Mouse (Mus musculus) forebrain, embryonic 13.5 days (tissue): ENCODE measurements at regions not wholly inside any gene's neighbourhood (a gene's known extent, or its start where the extent isn't known, plus 50 kb on each side); places are given as distances from the start of the nearest gene placed in this dataset.
A peak's percentile ranks its signal among the peaks of the same experiment; 100 is the strongest.

Source experiments
- ATAC-seq: fragments of 200-750 bp; cut with Nextera tagmentation; 2 replicates; pipeline ENCODE4 v1.8.0; 2017
- H3K27ac ChIP-seq: fragments of 300-500 bp; sonication (generic); 2 replicates; pipeline ENCODE4 v1.5.1; 2015; ENCODE audit warnings: inconsistent platforms, mild to moderate bottlenecking, moderate library complexity
- H3K27me3 ChIP-seq: fragments of 300-500 bp; sonication (generic); 2 replicates; pipeline ENCODE4 v1.6.1; 2015; ENCODE audit warnings: mild to moderate bottlenecking, inconsistent platforms
- H3K36me3 ChIP-seq: fragments of 300-500 bp; sonication (generic); 2 replicates; pipeline ENCODE4 v1.6.1; 2015; ENCODE audit warnings: mild to moderate bottlenecking, inconsistent platforms; ENCODE audit not compliant: poor library complexity, severe bottlenecking
- H3K4me1 ChIP-seq: fragments of 300-500 bp; sonication (generic); 2 replicates; pipeline ENCODE4 v1.6.1; 2015; ENCODE audit warnings: inconsistent platforms
- H3K4me2 ChIP-seq: fragments of 300-500 bp; sonication (generic); 2 replicates; pipeline ENCODE4 v1.6.1; 2015; ENCODE audit warnings: inconsistent platforms, mild to moderate bottlenecking, moderate library complexity
- H3K4me3 ChIP-seq: fragments of 300-500 bp; sonication (generic); 2 replicates; pipeline ENCODE4 v1.5.1; 2015; ENCODE audit warnings: mild to moderate bottlenecking, inconsistent platforms
- H3K9ac ChIP-seq: fragments of 300-500 bp; sonication (generic); 2 replicates; pipeline ENCODE4 v1.6.1; 2015; ENCODE audit warnings: mild to moderate bottlenecking, inconsistent platforms
- H3K9me3 ChIP-seq: fragments of 300-500 bp; sonication (generic); replicated peaks from 2 replicates; pipeline ENCODE4 v1.6.1; 2016; ENCODE audit warnings: inconsistent platforms
- WGBS: fragments of 180-500 bp; shearing (Covaris S2); methylation state at CpG from one replicate; pipeline ENCODE4 v1.1.7; 2015; 5-methylcytosine and 5-hydroxymethylcytosine counted together

DNA sequence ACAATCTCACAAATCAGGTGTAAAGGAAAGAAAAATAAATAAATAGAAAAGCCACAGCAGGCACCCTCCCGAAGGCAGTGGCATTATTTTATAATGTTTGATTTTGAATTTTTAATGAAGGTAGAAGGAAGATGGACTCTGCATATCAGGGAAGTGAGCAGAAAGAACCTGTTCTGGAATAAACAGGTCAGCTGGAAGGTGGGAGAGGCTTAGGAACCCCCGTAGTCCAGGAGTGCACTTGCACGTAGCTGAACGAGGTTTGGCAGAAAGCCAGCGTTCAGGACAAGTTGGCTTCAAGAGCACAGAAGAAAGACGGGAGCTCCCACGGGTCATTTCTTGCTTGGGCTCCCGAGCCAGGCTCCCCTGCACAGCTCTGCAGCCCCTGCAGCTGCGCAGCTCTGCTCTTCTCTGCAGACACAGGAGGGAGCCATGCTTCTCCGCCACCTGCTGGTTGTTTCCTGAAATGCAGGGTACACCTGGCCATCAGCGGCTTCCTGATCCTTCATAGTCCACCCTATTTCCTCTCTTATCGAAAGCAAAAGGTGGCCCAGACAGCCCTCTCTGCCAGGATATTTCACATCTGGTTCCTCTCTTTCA, 84.4 kb upstream of the Bace2 start:
- Histone ChIP-seq H3K4me3 (peak overlapping the region; percentile 15; the same call in 1 of the 2 replicates), H3K9ac (peak overlapping the region; percentile 49; the same call in 1 of the 2 replicates), H3K27ac (no peak overlapping the region), H3K4me2 (peak overlapping the region; percentile 55), H3K27me3 (no peaks in the 10 kb centered on the region), H3K36me3 (no peaks in the 10 kb centered on the region), H3K4me1 (peaks cover 2% of the 10 kb centered on the region; the same call in 1 of the 2 replicates), H3K9me3 (no peaks in the 10 kb centered on the region)
- 9% methylated on average over 12 of the region's 12 CpGs for WGBS
- ATAC-seq: peak; percentile 95

- ATAC-seq: no peak
- no peak overlapping the region for H3K9ac ChIP-seq
- WGBS: 71% methylated on average over 1 of the region's 1 CpGs
- no peak overlapping the region for H3K27ac ChIP-seq
- H3K4me3 ChIP-seq: no peak overlapping the region
- no peaks in the 10 kb centered on the region for H3K27me3 ChIP-seq
- peaks cover 7% of the 10 kb centered on the region for H3K4me1 ChIP-seq
- H3K36me3 ChIP-seq: no peaks in the 10 kb centered on the region
- H3K9me3 ChIP-seq: no peaks in the 10 kb centered on the region
- no peak overlapping the region for H3K4me2 ChIP-seq
Observed at GRCm38 (mm10) chr16:97278913-97279312, 77.6 kb upstream of the Bace2 start.

DNA sequence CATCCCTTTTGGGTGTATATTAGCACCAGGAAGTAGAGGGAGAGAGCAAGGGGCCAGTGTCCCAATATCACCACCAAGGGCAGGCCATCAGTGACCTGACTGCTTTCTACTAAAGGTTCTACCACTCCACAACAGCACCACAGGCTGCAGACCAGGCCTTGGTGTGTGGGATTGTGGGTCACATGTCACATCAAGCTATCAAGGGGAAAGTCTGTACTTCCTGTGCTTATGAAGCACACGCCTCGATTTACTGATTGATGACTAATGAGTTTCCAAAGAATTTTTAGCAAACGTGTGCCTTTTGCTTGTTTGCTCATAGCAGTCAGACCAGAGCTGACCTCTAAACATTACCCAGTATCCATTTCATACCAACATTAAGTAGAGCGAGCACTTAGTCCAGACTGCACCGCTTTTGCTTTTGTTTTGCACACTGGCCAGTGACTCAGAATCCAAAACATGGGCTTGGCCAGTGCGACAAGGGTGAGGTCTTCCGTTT, 74.9 kb upstream of the Bace2 start:
- Histone ChIP-seq H3K4me3 (no peak overlapping the region), H3K27ac (no peak overlapping the region), H3K36me3 (no peaks in the 10 kb centered on the region), H3K4me2 (no peak overlapping the region), H3K9ac (no peak overlapping the region), H3K9me3 (no peaks in the 10 kb centered on the region), H3K4me1 (peaks cover 10% of the 10 kb centered on the region), H3K27me3 (no peaks in the 10 kb centered on the region)
- ATAC-seq: no peak
- 93% methylated on average over 7 of the region's 7 CpGs for WGBS

GRCm38 (mm10) chr16:97282943-97283342, 73.6 kb upstream of the Bace2 start:
- no peak for ATAC-seq
- H3K4me1 ChIP-seq: peaks cover 15% of the 10 kb centered on the region
- no peaks in the 10 kb centered on the region for H3K27me3 ChIP-seq
- H3K27ac ChIP-seq: peak overlapping the region; percentile 31; the same call in 1 of the 2 replicates
- no peaks in the 10 kb centered on the region for H3K9me3 ChIP-seq
- no peak overlapping the region for H3K9ac ChIP-seq
- H3K4me2 ChIP-seq: no peak overlapping the region
- no peak overlapping the region for H3K4me3 ChIP-seq
- 38% methylated on average over 9 of the region's 9 CpGs for WGBS
- H3K36me3 ChIP-seq: no peaks in the 10 kb centered on the region

DNA sequence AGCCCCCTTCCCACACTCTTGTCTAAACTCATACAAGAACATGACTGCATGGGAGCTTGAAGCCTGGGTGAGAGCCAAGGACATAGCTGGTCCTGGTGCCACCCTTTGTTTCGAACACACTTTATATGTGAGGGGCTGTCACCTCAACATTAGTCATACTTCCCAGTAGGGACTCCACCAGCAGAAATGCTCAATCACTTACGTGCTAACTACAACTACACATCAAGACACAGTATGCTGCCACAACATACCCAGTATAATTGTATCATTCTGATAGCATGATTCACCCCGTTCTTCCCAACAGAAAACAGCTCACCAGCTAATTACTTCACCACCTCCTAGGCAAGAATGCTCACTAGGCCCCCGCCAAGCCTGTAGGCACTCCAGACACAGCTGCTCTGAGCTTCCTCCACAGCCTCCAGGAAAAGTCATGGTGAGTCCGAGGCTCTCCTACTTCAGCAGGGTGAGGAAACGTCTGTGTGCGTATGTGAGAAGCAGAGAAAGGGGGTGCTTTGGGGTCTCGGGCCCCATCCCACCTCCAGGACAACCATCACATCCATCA, 70.6 kb upstream of the Bace2 start:
- no peak overlapping the region for H3K4me2 ChIP-seq

GRCm38 (mm10) chr16:97286717-97287116, 69.8 kb upstream of the Bace2 start:
- no peak overlapping the region for H3K4me2 ChIP-seq
- no peak overlapping the region for H3K27ac ChIP-seq
- H3K9me3 ChIP-seq: no peaks in the 10 kb centered on the region
- H3K4me1 ChIP-seq: peaks cover 30% of the 10 kb centered on the region
- H3K36me3 ChIP-seq: no peaks in the 10 kb centered on the region
- ATAC-seq: 0 out of 2 replicates have a peak, but pooled peaks have one; percentile 16
- H3K27me3 ChIP-seq: no peaks in the 10 kb centered on the region
- 43% methylated on average over 3 of the region's 3 CpGs for WGBS
- H3K4me3 ChIP-seq: no peak overlapping the region
- no peak overlapping the region for H3K9ac ChIP-seq

More for the DNA sequence above, 70.6 kb upstream of the Bace2 start:
- Histone ChIP-seq H3K27ac (no peak overlapping the region), H3K4me3 (no peak overlapping the region), H3K36me3 (no peaks in the 10 kb centered on the region), H3K9me3 (no peaks in the 10 kb centered on the region), H3K27me3 (no peaks in the 10 kb centered on the region), H3K9ac (no peak overlapping the region), H3K4me1 (peaks cover 30% of the 10 kb centered on the region)
- WGBS: 88% methylated on average over 8 of the region's 8 CpGs
- ATAC-seq: no peak

DNA sequence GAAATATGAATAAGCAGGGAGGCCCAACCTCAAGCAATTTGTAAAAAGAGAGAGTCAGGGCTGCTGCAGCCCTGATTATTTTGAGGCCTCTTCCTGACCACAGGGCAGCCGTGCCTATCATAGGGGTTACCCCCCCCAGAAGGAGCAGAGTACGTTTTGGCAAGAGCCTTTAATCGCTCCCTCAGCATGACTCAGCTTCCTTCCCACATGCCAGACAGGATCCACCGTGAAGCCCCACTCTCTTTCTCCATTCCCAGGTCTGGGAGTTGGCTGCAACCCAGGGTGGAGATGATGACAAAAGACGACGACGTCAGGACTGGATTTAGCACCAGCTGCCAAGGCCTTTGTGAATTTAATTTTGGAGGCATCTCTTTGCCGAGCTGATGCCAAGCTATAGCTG, 67.9 kb upstream of the Bace2 start:
- peaks cover 34% of the 10 kb centered on the region for H3K4me1 ChIP-seq
- peak overlapping the region; percentile 57 for H3K27ac ChIP-seq
- ATAC-seq: 0 out of 2 replicates have a peak, but pooled peaks have one; percentile 37
- no peaks in the 10 kb centered on the region for H3K9me3 ChIP-seq
- no peak overlapping the region for H3K4me2 ChIP-seq
- WGBS: 21% methylated on average over 8 of the region's 8 CpGs
- H3K9ac ChIP-seq: no peak overlapping the region
- no peaks in the 10 kb centered on the region for H3K27me3 ChIP-seq
- no peaks in the 10 kb centered on the region for H3K36me3 ChIP-seq
- H3K4me3 ChIP-seq: no peak overlapping the region

DNA sequence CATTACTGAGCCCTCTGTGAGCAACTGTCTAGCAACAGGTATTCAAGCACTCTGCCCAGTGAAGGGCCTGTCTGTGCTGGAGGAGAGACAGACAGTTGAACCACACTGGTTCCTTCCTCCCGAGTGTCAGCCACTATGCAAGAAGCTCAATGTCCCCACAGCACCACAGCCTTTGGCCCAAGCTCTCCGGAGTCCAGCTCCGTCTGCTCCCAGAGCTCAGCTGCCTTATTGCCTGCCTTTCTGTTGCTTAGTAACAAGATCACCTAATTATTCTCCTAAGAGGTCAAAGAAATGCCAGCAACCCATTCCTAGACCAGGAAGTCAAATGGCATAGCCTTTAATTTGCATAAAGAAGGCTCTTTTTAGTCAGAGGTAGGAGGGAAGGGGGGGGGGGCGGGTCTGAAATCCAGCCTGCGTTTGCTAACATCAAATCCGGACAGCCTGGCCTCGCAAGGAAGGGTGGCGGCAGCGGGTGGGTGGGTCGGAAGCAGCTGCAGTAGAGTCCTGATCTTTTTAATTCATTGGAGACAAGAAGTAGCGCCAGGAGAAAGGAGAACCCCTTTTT, 64.0 kb upstream of the Bace2 start:
- peak overlapping the region; percentile 49 for H3K4me2 ChIP-seq
- H3K27ac ChIP-seq: peak overlapping the region; percentile 25
- H3K9me3 ChIP-seq: no peaks in the 10 kb centered on the region
- H3K27me3 ChIP-seq: no peaks in the 10 kb centered on the region
- H3K4me3 ChIP-seq: peak overlapping the region; percentile 7; the same call in 1 of the 2 replicates
- H3K36me3 ChIP-seq: no peaks in the 10 kb centered on the region
- peaks cover 27% of the 10 kb centered on the region for H3K4me1 ChIP-seq
- 2% methylated on average over 11 of the region's 11 CpGs for WGBS
- peak; percentile 46; the same call in 1 of the 2 replicates for ATAC-seq
- H3K9ac ChIP-seq: 0 out of 2 replicates have a peak overlapping the region, but pooled peaks have one; percentile 2

DNA sequence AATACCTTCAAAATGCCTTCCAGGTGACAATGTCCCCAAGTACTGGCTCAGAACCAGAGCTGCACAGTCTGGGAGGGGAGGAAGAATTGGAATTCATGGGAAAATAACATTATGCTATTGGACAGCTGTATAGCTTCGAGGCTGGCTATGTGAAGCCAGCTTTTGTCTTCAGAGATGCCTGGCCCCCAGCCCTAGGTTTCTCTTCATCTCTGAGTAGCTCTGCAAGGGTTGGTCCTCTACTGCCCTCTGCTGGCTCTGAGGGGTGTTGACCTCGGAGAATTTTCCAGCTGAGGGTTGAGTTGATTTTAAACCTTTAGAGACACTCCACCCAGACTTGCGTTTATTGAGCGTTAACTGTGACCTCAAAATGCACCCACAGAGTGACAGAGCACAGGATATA, 63.3 kb upstream of the Bace2 start:
- Histone ChIP-seq H3K4me2 (peak overlapping the region; percentile 49), H3K27me3 (no peaks in the 10 kb centered on the region), H3K27ac (peak overlapping the region; percentile 25; the same call in 1 of the 2 replicates), H3K4me1 (peaks cover 22% of the 10 kb centered on the region), H3K9ac (0 out of 2 replicates have a peak overlapping the region, but pooled peaks have one; percentile 2), H3K9me3 (no peaks in the 10 kb centered on the region), H3K4me3 (peak overlapping the region; percentile 7; the same call in 1 of the 2 replicates), H3K36me3 (no peaks in the 10 kb centered on the region)
- 7% methylated on average over 4 of the region's 4 CpGs for WGBS
- ATAC-seq: peak; percentile 80

GRCm38 (mm10) chr16:97297140-97297539, 59.4 kb upstream of the Bace2 start:
- Histone ChIP-seq H3K9me3 (no peaks in the 10 kb centered on the region), H3K27ac (no peak overlapping the region), H3K36me3 (no peaks in the 10 kb centered on the region), H3K4me1 (peaks cover 10% of the 10 kb centered on the region), H3K4me3 (no peak overlapping the region), H3K27me3 (no peaks in the 10 kb centered on the region), H3K4me2 (no peak overlapping the region), H3K9ac (no peak overlapping the region)
- no peak for ATAC-seq
- 73% methylated on average over 3 of the region's 3 CpGs for WGBS

DNA sequence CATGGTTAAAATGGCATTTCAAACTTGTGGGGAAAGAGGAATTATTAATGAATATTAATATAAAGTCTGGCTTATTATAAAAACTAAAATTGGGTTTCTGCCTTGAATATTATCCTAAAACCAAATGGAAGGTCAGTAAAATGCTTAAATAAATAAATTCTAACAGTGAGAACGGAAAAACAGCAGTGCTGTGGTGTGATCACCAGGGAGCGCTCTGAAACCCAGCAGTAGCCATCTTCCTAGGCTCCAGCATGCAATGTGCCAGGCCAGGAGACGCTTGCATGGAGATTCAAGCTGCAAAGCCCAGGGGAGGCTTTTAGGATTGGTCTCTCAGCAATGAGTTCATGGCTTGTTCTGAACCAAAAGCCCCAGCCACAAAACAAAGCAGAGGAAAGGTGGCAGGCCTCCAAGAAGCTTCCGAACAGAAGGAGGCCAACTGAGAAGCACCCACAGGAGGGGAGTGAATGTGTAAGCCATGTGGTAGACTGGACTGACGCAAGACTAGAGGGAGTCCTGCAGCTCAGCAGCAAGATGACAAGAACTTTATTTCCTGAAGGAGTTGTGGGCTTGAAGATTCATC, 52.3 kb upstream of the Bace2 start:
- Histone ChIP-seq H3K9ac (no peak overlapping the region), H3K4me3 (no peak overlapping the region), H3K27ac (no peak overlapping the region), H3K36me3 (no peaks in the 10 kb centered on the region), H3K27me3 (no peaks in the 10 kb centered on the region), H3K9me3 (0 out of 2 replicates have a peak, but pooled peaks cover 3% of the 10 kb centered on the region), H3K4me2 (no peak overlapping the region), H3K4me1 (no peaks in the 10 kb centered on the region)
- WGBS: 63% methylated on average over 5 of the region's 5 CpGs
- ATAC-seq: no peak
